Mouse (Mus musculus) liver, embryonic 16.5 days (tissue): ENCODE measurements around the gene Slc15a3. TPM values are rescaled to one million over a fixed set of nuclear protein-coding genes. Genes with fewer than 3 reads are reported as not detected.

Experiments used
- ATAC-seq: fragments of 200-750 bp; cut with Nextera tagmentation; 2 replicates; pipeline ENCODE4 v1.8.0; 2017; ENCODE audit warnings: low read depth, mild to moderate bottlenecking, moderate number of reproducible peaks, moderate library complexity
- H3K27ac ChIP-seq: fragments of 300-500 bp; sonication (generic); 2 replicates; pipeline ENCODE4 v1.5.1; 2014; ENCODE audit warnings: mild to moderate bottlenecking, low read length
- H3K27me3 ChIP-seq: fragments of 300-500 bp; sonication (generic); 2 replicates; pipeline ENCODE4 v1.6.1; 2014; ENCODE audit warnings: low read depth, low read length, mixed read lengths; ENCODE audit not compliant: control insufficient read depth, insufficient read depth
- H3K36me3 ChIP-seq: fragments of 300-500 bp; sonication (generic); 2 replicates; pipeline ENCODE4 v1.6.1; 2014; ENCODE audit warnings: mild to moderate bottlenecking; ENCODE audit not compliant: control insufficient read depth, insufficient read depth
- H3K4me1 ChIP-seq: fragments of 300-500 bp; sonication (generic); 2 replicates; pipeline ENCODE4 v1.6.1; 2014; ENCODE audit warnings: low read depth, low read length, mixed read lengths; ENCODE audit not compliant: control insufficient read depth
- H3K4me2 ChIP-seq: fragments of 300-500 bp; sonication (generic); 2 replicates; pipeline ENCODE4 v1.6.1; 2014; ENCODE audit warnings: low read depth, low read length, mixed read lengths
- H3K4me3 ChIP-seq: fragments of 300-500 bp; sonication (generic); 2 replicates; pipeline ENCODE4 v1.5.1; 2014; ENCODE audit warnings: low read depth, mild to moderate bottlenecking, low read length
- H3K9ac ChIP-seq: fragments of 300-500 bp; sonication (generic); 2 replicates; pipeline ENCODE4 v1.6.1; 2014; ENCODE audit warnings: low read depth, low read length
- H3K9me3 ChIP-seq: fragments of 300-500 bp; sonication (generic); replicated peaks from 2 replicates; pipeline ENCODE4 v1.6.1; 2016; ENCODE audit warnings: low read length; ENCODE audit not compliant: control insufficient read depth
- WGBS: fragments of 180-500 bp; shearing (Covaris S2); extraction: QIAGEN DNeasy Blood & Tissue Kit; methylation state at CpG from one replicate; pipeline ENCODE4 v1.1.7; 2014; ENCODE audit not compliant: insufficient replicate concordance; 5-methylcytosine and 5-hydroxymethylcytosine counted together
- polyA plus RNA-seq: library from polyadenylated mRNA; unstranded; fragments of >200 nt; fragmentation: Nextera tagmentation; extraction: Ambion mirVana; gene quantifications from 2 replicates; pipeline ENCODE4 v1.2.1, GENCODE M21; 2015

The Slc15a3 gene
- polyA plus RNA-seq, 1 experiment from 2014 or later: 1.8 TPM

- Histone ChIP-seq H3K4me3 (no peak overlapping the region), H3K4me1 (no peaks in the 10 kb centered on the region), H3K27me3 (no peaks in the 10 kb centered on the region), H3K4me2 (no peak overlapping the region), H3K27ac (no peak overlapping the region), H3K36me3 (no peaks in the 10 kb centered on the region), H3K9ac (no peak overlapping the region), H3K9me3 (no peaks in the 10 kb centered on the region)
- 51% methylated on average over 3 of the region's 3 CpGs for WGBS
- no peak for ATAC-seq
Measured at GRCm38 (mm10) chr19:10832030-10832429, 7.5 kb upstream of the Slc15a3 start.

- no peak overlapping the region for H3K4me3 ChIP-seq
- H3K27me3 ChIP-seq: no peaks in the 10 kb centered on the region
- no peaks in the 10 kb centered on the region for H3K9me3 ChIP-seq
- no peak for ATAC-seq
- no peak overlapping the region for H3K4me2 ChIP-seq
- H3K4me1 ChIP-seq: no peaks in the 10 kb centered on the region
- no peaks in the 10 kb centered on the region for H3K36me3 ChIP-seq
- 42% methylated on average over 3 of the region's 3 CpGs for WGBS
- H3K27ac ChIP-seq: no peak overlapping the region
- H3K9ac ChIP-seq: no peak overlapping the region
Measured at GRCm38 (mm10) chr19:10833611-10834010, 5.9 kb upstream of the Slc15a3 start.

- ATAC-seq: no peak
Measured at GRCm38 (mm10) chr19:10835671-10836070, 3.9 kb upstream of the Slc15a3 start.

GRCm38 (mm10) chr19:10841721-10842626 lies 2.4 kb downstream of the Slc15a3 start:
- H3K9ac ChIP-seq: no peak overlapping the region; the same call in 1 of the 2 replicates
- no peaks in the 10 kb centered on the region for H3K36me3 ChIP-seq
- WGBS: 20% methylated on average over 16 of the region's 16 CpGs
- 0 out of 2 replicates have a peak overlapping the region, but pooled peaks have one; percentile 14 for H3K4me3 ChIP-seq
- H3K27me3 ChIP-seq: no peaks in the 10 kb centered on the region
- H3K4me1 ChIP-seq: no peaks in the 10 kb centered on the region
- ATAC-seq: peak; percentile 58
- H3K4me2 ChIP-seq: peak overlapping the region; percentile 38
- H3K27ac ChIP-seq: peak overlapping the region; percentile 79
- no peaks in the 10 kb centered on the region for H3K9me3 ChIP-seq

More at GRCm38 (mm10) chr19:10835671-10836070, 3.9 kb upstream of the Slc15a3 start:
- Histone ChIP-seq H3K27me3 (no peaks in the 10 kb centered on the region), H3K4me1 (no peaks in the 10 kb centered on the region), H3K9me3 (no peaks in the 10 kb centered on the region), H3K9ac (no peak overlapping the region), H3K36me3 (no peaks in the 10 kb centered on the region), H3K27ac (no peak overlapping the region), H3K4me2 (no peak overlapping the region), H3K4me3 (no peak overlapping the region)
- 33% methylated on average over 3 of the region's 3 CpGs for WGBS

- H3K9me3 ChIP-seq: no peaks in the 10 kb centered on the region
- 0 out of 2 replicates have a peak, but pooled peaks have one; percentile 28 for ATAC-seq
- no peak overlapping the region for H3K27ac ChIP-seq
- no peaks in the 10 kb centered on the region for H3K27me3 ChIP-seq
- no peaks in the 10 kb centered on the region for H3K4me1 ChIP-seq
- peak overlapping the region; percentile 38 for H3K4me2 ChIP-seq
- WGBS: 35% methylated on average over 24 of the region's 24 CpGs
- no peak overlapping the region for H3K9ac ChIP-seq
- H3K4me3 ChIP-seq: peak overlapping the region; percentile 20
- H3K36me3 ChIP-seq: no peaks in the 10 kb centered on the region
Measured at GRCm38 (mm10) chr19:10842914-10843313, 3.4 kb downstream of the Slc15a3 start.

GRCm38 (mm10) chr19:10844206-10844605 lies 4.7 kb downstream of the Slc15a3 start:
- 62% methylated on average over 5 of the region's 5 CpGs for WGBS

GRCm38 (mm10) chr19:10845454-10845853 lies 5.9 kb downstream of the Slc15a3 start:
- H3K27ac ChIP-seq: no peak overlapping the region
- no peak overlapping the region for H3K4me2 ChIP-seq
- ATAC-seq: no peak
- no peaks in the 10 kb centered on the region for H3K27me3 ChIP-seq
- no peaks in the 10 kb centered on the region for H3K9me3 ChIP-seq
- no peak overlapping the region for H3K9ac ChIP-seq
- H3K4me1 ChIP-seq: no peaks in the 10 kb centered on the region
- H3K4me3 ChIP-seq: no peak overlapping the region
- no peaks in the 10 kb centered on the region for H3K36me3 ChIP-seq
- 54% methylated on average over 3 of the region's 3 CpGs for WGBS

More at GRCm38 (mm10) chr19:10844206-10844605, 4.7 kb downstream of the Slc15a3 start:
- no peak overlapping the region for H3K4me2 ChIP-seq
- no peak for ATAC-seq
- H3K4me1 ChIP-seq: no peaks in the 10 kb centered on the region
- H3K27me3 ChIP-seq: no peaks in the 10 kb centered on the region
- H3K9ac ChIP-seq: no peak overlapping the region
- no peaks in the 10 kb centered on the region for H3K36me3 ChIP-seq
- H3K9me3 ChIP-seq: no peaks in the 10 kb centered on the region
- no peak overlapping the region for H3K4me3 ChIP-seq
- no peak overlapping the region for H3K27ac ChIP-seq

- Histone ChIP-seq H3K27ac (no peak overlapping the region), H3K27me3 (no peaks in the 10 kb centered on the region), H3K36me3 (no peaks in the 10 kb centered on the region), H3K9ac (no peak overlapping the region), H3K4me3 (no peak overlapping the region), H3K9me3 (no peaks in the 10 kb centered on the region), H3K4me2 (no peak overlapping the region), H3K4me1 (no peaks in the 10 kb centered on the region)
- ATAC-seq: no peak
- WGBS: 64% methylated on average over 7 of the region's 7 CpGs
Measured at GRCm38 (mm10) chr19:10846150-10846549, 6.6 kb downstream of the Slc15a3 start.
